25 mouse cellular contexts compared by ENCODE assay signal in the genomic region with DNA sequence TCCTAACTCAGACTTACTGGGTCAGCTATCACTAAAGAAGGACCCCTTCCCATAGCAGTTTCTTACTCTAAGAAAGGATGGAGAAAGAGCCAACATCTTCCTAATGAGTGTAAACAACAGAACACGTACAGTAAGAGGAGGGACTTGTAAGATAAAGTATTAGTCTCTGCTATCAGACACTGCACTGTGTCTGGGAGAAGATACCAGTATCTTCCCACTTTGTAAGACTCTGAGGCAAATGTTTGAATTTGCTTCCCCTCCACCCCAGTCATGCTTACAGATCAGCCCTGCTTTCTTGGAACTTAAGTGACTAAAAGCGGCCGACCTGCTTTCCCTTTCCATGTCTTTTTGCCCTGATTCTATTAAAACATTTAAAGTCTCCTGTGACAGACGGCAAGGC. TPM values are rescaled to one million over a fixed set of nuclear protein-coding genes. Genes with fewer than 3 reads are reported as not detected.
A peak's percentile ranks its signal among the peaks of the same experiment; 100 is the strongest.
DNase-seq lines count a peak whose midpoint lies in the region; ATAC-seq and TF ChIP-seq lines count a peak whose summit lies in the region.
"Had no signal": no experiment of that assay in that cellular context is flagged by ENCODE, and none has a peak within 500 bp of the region (broad histone marks: within the 10 kb centered on the region; RNA-seq: fewer than 3 reads in every experiment).

No protein-coding gene starts in this region.

- H3K9ac ChIP-seq in liver, postnatal 0 days (replicated peaks), result no peak overlapping the region
- H3K9ac ChIP-seq in liver, embryonic 11.5 days (ENCODE audit: low read depth, low read length), result no peak overlapping the region
- no peak overlapping the region for H3K9ac ChIP-seq in liver, embryonic 15.5 days
- H3K9ac ChIP-seq: embryonic facial prominence, embryonic 15.5 days; heart, embryonic 15.5 days; hindbrain, embryonic 14.5 days had no signal

- peaks cover 23% of the 10 kb centered on the region for H3K36me3 ChIP-seq in liver, postnatal 0 days (replicated peaks; ENCODE audit: insufficient read depth, low read length)
- peaks cover 14% of the 10 kb centered on the region for H3K36me3 ChIP-seq in liver, embryonic 11.5 days (ENCODE audit: control insufficient read depth, insufficient read depth, low read length)
- peaks cover 63% of the 10 kb centered on the region for H3K36me3 ChIP-seq in liver, embryonic 15.5 days (replicated peaks)

- no peak for TF ChIP-seq CTCF in liver, postnatal 0 days (IDR thresholded peaks at IDR 0.05; ENCODE audit: low read depth)

- intact Hi-C loops in left cerebral cortex, postnatal 36 days (cut with DNase I), result no loop called here

- no peaks in the 10 kb centered on the region for H3K9me3 ChIP-seq in liver, postnatal 0 days (ENCODE audit: low read length)
- no peaks in the 10 kb centered on the region for H3K9me3 ChIP-seq in liver, embryonic 11.5 days (ENCODE audit: control insufficient read depth, low read length)
- H3K9me3 ChIP-seq in liver, embryonic 15.5 days (replicated peaks), result no peaks in the 10 kb centered on the region
- H3K9me3 ChIP-seq: embryonic facial prominence, embryonic 15.5 days; forebrain, embryonic 10.5 days; heart, embryonic 15.5 days had no signal

- TF ChIP-seq EP300 in liver, postnatal 0 days (IDR thresholded peaks at IDR 0.05; ENCODE audit: low read depth), result no peak

- H3K4me2 ChIP-seq in liver, postnatal 0 days (ENCODE audit: low read depth, low read length), result no peak overlapping the region
- H3K4me2 ChIP-seq in liver, embryonic 11.5 days, result 0 out of 2 replicates have a peak overlapping the region, but pooled peaks have one; percentile 11
- 0 out of 2 replicates have a peak overlapping the region, but pooled peaks have one; percentile 15 for H3K4me2 ChIP-seq in liver, embryonic 15.5 days
- H3K4me2 ChIP-seq: embryonic facial prominence, embryonic 15.5 days; heart, embryonic 11.5 days; heart, embryonic 15.5 days; hindbrain, embryonic 14.5 days had no signal

- H3K4me3 ChIP-seq in liver, postnatal 0 days (ENCODE audit: low read depth, low read length), result no peak overlapping the region
- no peak overlapping the region for H3K4me3 ChIP-seq in liver, embryonic 11.5 days (ENCODE audit: low read depth, low read length)
- H3K4me3 ChIP-seq in liver, embryonic 15.5 days (replicated peaks), result no peak overlapping the region
- H3K4me3 ChIP-seq: embryonic facial prominence, embryonic 15.5 days; erythroblast, embryonic 14.5 days; forebrain, embryonic 10.5 days; heart, adult 2 months; heart, embryonic 15.5 days had no signal

- H3K27me3 ChIP-seq in liver, postnatal 0 days (ENCODE audit: insufficient read depth, low read length), result no peaks in the 10 kb centered on the region
- H3K27me3 ChIP-seq in liver, embryonic 11.5 days (replicated peaks; ENCODE audit: control insufficient read depth, insufficient read depth, low read length), result no peaks in the 10 kb centered on the region
- H3K27me3 ChIP-seq in liver, embryonic 15.5 days, result no peaks in the 10 kb centered on the region
- H3K27me3 ChIP-seq: embryonic facial prominence, embryonic 15.5 days; heart, embryonic 15.5 days; Patski had no signal

- H3K27ac ChIP-seq in liver, postnatal 0 days (ENCODE audit: low read depth), result no peak overlapping the region
- no peak overlapping the region; the same call in 1 of the 2 replicates for H3K27ac ChIP-seq in liver, embryonic 11.5 days (ENCODE audit: low read depth, low read length)
- 0 out of 2 replicates have a peak overlapping the region, but pooled peaks have one; percentile 24 for H3K27ac ChIP-seq in liver, embryonic 15.5 days (replicated peaks)
- H3K27ac ChIP-seq: embryonic facial prominence, embryonic 15.5 days; forebrain, embryonic 10.5 days; heart, adult 2 months; heart, embryonic 15.5 days; hindbrain, embryonic 14.5 days had no signal

- DNase-seq in liver, result peak; percentile 16
- DNase-seq in liver, postnatal 0 days, result no peak
- DNase-seq in liver, embryonic 11.5 days (ENCODE audit: low spot score), result no peak
- DNase-seq in ovary, adult 18-20 months (ENCODE audit: low spot score), result no peak
- DNase-seq in left cerebral cortex, postnatal 36 days (ENCODE audit: low spot score in 2 of 2), result no peak
- no peak for DNase-seq in left cerebral cortex, adult 18-20 months (ENCODE audit: low spot score in 2 of 2)
- DNase-seq: adrenal gland, adult 2 months; adrenal gland, postnatal 25 days; cerebellum, adult 11 months; cerebellum, adult 8-10 months; cerebellum, postnatal 14 days; embryo, embryonic 11 days; gastrocnemius, postnatal 36 days; heart, adult 2 months; heart, postnatal 14 days had no signal

- ATAC-seq in liver, postnatal 0 days, result no peak
- ATAC-seq in liver, embryonic 11.5 days (replicated peaks; ENCODE audit: low FRiP score), result peak; percentile 90
- ATAC-seq in liver, embryonic 15.5 days (ENCODE audit: insufficient read depth), result peak; percentile 75
- ATAC-seq: activated CD4-positive, CD25-positive, alpha-beta regulatory T cell, adult 4 months; forebrain, embryonic 14.5 days; Patski had no signal

- H3K4me1 ChIP-seq in liver, postnatal 0 days (ENCODE audit: insufficient read depth), result no peaks in the 10 kb centered on the region
- H3K4me1 ChIP-seq in liver, embryonic 11.5 days (replicated peaks; ENCODE audit: control insufficient read depth, insufficient read depth, low read length), result peaks cover 6% of the 10 kb centered on the region
- H3K4me1 ChIP-seq in liver, embryonic 15.5 days (replicated peaks), result peaks cover 13% of the 10 kb centered on the region
- H3K4me1 ChIP-seq: embryonic facial prominence, embryonic 15.5 days; forebrain, embryonic 10.5 days; heart, embryonic 15.5 days had no signal

- WGBS in liver, postnatal 0 days (ENCODE audit: insufficient replicate concordance), result 54% methylated on average over 4 of the region's 4 CpGs
- WGBS in liver, embryonic 11.5 days, result 64% methylated on average over 4 of the region's 4 CpGs
- WGBS in liver, embryonic 15.5 days (ENCODE audit: insufficient replicate concordance), result 37% methylated on average over 4 of the region's 4 CpGs

RNA-seq across cellular contexts. Expression of gene Uggt1, which starts 30.2 kb away (rescaled TPM):
- polyA plus RNA-seq in liver, postnatal 0 days (2015; fragmentation: Nextera tagmentation; extraction: Ambion mirVana), result 15.4 and 15.8 TPM in 2 replicates
- polyA plus RNA-seq in liver, embryonic 11.5 days (2014; fragmentation: Nextera tagmentation; extraction: Ambion mirVana), result 54.4 and 55.8 TPM in 2 replicates
- polyA plus RNA-seq in liver, embryonic 15.5 days (2015; fragmentation: Nextera tagmentation; extraction: Ambion mirVana), result 19.4 and 19.5 TPM in 2 replicates
- total RNA-seq in left cerebral cortex, postnatal 36 days (2021), result 10 to 100 TPM; 38.4 to 51.8 TPM
- total RNA-seq in left cerebral cortex, adult 18-20 months (2021), result 10 to 100 TPM; 42.0 to 44.8 TPM
